Mouse (Mus musculus) spleen, postnatal 14 days (tissue): ENCODE data around the gene Anks1b.

ENCODE experiments used
- DNase-seq, 2 experiments: peaks; one replicate each; pipeline ENCODE4 v3.0.0; 2021 to 2022; ENCODE audit warnings: low spot score in 2 of 2

Gene Anks1b

DNA sequence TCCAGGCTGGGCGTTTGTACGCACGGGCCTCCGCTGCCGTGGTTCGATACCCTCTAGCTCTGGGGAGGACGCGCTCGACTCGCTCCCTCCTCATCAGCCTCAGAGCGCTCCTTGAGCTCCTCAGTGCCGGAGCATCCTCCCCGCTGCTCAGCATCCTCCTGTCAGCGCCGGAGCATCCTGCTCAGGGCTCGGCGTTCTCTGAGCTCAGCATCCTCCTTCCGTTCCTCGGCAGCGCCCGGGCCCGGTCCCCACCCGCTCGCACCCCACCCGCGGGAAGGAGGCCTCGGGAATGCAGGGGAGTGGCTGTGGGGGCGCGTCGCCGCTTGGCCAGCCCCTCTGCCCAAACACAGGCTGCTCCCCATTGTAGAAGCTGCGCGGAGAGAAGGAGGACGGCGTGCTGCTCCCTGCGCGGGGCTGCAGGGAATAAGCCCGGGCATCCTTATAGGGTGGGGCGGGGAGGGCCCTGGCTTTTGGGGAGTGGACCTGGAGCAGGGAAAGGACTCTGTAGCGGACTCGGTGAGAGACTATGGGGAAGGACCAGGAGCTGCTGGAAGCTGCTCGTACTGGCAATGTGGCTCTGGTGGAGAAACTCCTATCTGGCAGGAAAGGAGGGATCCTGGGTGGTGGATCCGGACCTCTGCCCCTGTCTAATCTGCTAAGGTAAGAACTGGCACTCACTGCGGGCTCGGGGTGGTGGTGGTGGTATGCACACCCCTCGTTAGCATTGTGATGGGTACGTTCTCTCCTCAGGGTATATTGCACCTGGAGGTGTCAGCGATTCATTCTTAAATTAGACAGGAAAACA is at the start of gene Anks1b:
TSS of gene Anks1b (plus strand) at position 364 of the 805 bp plus-strand sequence.
- no peak for DNase-seq

DNA sequence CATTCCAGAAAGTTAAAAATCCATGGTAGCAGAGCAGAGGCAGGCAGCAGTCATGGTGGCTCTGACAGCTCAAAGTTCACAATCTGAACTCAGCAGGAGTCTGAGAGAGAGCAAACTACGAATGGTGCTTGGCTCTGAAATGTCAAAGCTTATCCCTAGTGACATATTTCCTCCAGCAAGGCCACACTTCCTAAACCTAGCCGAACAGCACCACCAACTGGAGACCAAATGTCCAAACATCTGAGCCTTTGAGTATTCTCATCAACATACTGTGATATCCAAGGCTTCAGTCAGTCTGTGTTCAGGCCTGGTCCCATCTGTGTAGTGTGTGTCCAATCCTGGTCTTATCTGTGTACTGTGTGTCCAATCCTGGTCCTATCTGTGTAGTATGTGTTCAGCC is 49.4 kb upstream of the Anks1b start:
- no peak for DNase-seq

DNA sequence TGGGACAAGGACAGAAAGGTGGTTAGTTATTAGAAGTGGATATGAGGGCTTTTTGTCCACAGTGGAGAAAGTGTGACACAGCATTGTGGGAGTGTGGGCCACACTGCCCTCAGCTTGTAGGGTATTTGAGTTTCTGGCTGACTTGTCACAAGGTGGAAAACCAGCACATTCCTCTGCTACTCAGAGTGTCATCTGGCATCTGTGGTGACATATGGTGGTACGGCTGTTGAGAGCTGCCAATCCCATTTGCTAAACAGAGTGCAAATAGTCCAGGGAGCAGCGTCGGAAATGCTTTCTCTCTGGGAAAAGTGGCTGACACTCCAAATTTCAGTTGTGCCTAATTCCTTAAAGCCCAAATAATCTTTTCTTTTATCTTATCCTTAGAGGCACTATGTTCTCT is 46.4 kb upstream of the Anks1b start:
- DNase-seq: no peak

DNA sequence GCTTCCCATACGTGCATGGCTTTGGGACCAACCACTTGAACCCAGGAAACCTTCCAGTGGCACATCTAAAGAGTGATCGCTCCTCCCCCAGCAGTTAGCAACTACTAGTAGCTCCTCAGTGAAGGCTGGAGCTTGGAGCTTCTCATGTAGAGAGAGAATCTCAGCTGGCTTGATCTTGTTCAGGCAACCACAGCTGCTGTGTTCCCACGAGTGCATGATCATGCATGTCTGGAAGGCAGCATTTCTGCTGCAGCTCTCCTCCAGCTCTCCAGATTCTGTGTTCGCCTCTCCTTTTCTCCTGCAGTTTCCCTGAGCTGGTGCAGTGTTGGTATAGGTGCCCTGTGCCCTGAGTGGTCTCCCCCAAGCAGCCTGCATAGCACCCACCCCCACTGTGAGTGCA is 41.0 kb upstream of the Anks1b start:
- DNase-seq: no peak

DNA sequence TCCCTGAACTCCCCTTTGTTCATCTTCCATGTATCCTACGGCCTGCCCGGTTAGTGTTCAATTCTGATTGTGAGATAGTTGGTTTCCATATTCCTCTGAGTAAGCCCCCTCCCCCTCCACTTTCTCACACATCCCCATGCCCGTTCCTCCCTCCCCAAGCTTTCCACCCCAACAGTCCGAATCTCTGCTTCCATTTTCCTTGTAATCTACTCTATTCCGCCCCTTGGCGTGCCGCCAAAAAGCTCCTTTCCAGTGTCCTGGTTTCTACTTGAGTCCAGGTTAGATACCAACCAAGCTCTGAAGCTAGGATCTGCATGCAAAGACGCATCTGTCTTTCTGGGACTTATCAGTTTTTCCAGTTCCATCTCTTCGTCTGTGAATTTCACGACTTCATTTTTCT is 40.1 kb upstream of the Anks1b start:
- DNase-seq: no peak

DNA sequence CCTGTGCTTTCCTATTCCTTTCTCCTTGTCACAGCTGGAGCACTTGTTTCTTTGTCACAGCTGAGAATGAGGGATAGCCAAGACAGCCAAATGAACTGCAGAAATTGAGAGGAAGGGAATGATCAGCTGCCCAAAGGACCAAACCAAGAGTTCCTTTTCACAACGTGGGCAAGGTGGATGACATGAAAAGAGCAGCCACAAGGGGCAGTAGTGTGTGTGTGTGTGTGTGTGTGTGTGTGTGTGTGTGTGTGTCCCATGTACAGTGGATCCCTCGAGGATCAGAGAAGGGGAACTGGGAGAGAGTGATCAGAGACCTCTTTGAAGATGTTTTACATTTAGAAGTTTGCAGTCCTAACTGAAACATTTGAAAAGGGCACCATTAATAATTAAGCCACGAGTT is 35.8 kb upstream of the Anks1b start:
- no peak for DNase-seq

DNA sequence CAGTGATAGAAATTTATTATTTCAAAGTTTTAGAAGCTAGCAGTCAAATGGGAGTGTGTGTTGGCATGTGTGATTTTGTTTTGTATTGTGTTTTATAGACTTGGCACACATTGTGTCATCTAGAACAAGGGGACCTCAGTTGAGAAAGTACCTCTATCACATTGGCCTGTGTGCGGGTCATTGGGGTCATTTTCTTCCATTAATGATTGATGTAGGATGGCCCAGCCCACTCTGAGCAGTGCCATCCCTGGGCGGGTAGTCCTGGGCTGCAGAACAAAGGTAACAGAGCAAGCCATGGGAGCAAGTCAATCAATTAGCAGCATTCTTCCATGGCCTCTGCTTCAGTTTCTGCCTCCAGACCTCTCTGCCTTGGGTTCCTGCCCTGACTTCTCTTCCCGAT is 34.5 kb upstream of the Anks1b start:
- DNase-seq: no peak

DNA sequence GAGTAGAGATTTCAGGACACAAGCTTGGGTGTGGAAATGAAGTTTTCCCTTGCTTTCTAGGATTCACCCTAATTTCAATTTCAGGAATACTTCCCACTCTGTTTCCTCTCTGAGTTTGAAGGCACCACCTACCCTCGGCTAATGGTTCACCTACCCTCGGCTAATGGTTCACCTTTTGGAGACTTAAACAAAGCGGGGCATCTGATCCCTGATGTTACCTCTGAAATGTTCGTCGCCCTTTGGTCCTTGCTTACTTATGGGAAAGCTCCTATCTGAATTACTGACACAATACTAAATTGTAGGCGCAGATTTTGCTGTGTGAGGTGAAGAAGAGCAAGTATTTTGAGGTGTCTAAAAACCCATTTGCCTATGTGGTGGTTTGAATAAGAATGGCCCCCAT is 22.4 kb upstream of the Anks1b start:
- no peak for DNase-seq

DNA sequence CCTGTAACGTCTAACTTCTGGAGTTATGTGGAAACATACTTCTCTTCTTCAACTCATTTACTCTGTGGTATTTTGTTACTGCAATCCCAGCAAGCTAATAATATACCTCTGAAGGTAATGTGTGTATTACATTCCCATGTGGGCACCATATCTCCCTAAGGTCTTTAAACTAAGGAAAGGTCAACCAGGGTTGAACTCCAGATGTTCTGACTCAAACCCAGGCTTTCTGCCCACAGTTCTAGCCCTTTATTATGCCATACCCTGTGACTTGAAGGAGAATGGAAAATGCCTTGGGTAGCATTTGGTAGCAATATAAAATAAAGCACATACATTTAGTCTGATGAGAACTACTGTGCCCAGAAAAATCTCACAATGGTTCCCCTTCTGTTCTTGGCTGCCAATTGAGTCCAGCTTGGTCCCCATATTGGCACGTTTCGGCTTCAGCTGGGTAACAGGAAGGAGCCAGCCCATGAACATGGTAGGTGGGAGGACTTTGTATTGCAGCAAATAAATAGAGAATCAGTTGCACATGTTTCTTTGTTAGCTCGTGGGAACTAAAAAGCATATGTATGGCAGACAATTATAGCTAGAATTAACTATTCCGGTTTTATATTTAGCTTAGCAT is 17.9 kb upstream of the Anks1b start:
- DNase-seq: no peak

DNA sequence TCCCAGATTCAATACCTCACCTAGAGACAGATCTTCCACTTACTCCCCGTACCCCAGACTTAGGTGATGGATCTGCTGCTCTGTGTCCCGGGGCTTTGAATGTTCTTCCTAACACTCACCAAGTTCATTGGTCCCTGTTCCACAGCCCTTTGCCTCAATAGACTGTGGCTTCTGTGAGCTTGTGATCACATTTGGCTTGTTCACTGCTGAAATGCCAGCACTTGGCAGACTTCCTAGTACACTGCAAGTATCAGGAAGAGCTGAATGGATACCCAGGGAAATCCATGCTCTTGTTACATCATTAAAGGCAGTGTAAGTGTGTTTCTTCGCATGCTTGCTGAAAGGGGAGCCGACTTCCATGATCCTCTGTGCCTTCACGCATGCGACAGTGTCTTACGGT is 17.0 kb upstream of the Anks1b start:
- no peak for DNase-seq

DNA sequence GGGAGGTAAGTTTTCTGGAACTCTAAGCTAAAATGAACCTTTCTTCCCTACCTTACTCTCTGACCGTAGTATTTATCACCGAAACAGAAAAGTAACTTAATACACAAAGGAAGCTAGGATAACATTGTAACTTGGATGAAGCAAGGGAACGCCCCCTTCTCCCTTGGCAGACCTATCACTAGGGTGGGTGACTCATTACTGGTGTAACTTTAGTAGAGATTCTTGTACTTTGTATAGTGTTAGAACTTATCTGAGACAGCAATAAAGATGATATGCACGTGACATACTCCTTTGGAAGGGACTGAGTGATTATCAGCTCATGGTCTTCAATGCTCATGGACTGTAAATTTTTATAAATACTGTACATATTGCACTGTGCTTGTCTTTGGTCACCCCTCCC is 5.1 kb upstream of the Anks1b start:
- no peak for DNase-seq

DNA sequence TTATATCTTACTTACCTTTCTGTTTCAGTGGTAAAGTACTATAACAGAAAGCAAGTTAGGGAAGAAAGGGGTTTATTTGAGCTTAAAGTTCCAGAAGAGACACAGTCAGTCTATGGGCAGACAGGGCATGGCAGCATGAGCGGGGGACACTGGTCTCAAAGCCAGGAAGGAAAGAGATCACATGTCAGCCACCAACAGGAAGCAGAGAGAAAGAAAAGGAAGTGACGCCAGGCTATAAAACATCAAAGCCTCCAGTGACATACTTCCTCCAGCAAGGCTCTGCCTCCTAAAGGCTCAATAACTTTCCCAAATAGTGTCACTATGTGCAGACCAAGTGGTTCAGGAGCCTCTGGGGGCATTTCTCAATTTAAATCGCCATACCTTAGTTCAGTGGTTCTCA is 4.5 kb upstream of the Anks1b start:
- no peak for DNase-seq

DNA sequence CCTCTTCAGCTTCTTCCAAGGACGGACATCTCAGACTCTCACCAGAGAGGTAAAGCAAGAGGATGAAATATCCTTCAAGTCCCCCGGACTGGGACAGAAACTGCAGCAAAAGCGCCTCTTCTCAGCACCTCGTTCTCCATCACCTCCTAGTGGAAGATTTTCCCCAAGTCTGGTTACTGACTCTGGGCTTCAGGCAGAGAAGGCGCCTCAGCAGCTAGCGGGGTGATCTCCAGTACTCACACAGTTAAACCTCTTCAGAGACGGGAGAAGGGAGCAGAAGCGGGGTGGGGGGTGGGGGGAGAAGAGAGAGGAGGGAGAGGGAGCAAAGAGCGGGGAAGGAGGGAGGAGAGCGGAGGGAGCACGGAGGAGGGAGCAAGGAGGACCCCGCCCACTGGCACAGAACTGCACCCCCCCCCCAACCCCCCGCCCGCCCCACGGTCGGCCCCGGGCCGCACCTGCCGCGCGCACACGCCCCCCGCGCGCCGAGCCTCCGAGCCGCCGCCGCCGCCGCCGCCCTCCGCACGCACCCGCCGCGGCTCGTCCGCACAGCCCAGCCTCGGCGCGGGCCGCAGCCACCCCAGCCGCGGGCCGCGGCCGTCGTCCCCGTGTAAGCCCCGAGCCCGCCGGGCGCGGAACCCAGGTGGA is 686 bp upstream of the Anks1b start:
- DNase-seq: no peak

DNA sequence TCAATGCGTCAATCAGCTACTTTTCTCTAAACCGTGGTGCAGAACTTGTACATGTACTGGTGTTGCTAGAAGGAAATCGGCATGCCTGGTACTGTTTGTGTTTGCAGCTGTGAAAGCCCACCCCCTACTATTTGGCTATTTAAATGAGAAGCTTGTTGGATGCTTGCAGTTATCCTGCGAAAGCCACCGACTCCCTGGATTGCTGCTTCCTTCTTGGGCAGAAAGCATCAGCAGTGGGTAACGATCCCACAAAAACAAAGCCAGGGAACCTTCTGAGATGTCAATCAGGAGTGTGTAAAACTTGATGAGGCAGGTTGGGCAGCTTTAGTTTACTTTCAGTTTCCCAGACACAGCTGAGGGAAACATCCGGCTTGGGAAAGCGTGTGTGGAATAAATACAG is 727 bp downstream of the Anks1b start:
- no peak for DNase-seq

DNA sequence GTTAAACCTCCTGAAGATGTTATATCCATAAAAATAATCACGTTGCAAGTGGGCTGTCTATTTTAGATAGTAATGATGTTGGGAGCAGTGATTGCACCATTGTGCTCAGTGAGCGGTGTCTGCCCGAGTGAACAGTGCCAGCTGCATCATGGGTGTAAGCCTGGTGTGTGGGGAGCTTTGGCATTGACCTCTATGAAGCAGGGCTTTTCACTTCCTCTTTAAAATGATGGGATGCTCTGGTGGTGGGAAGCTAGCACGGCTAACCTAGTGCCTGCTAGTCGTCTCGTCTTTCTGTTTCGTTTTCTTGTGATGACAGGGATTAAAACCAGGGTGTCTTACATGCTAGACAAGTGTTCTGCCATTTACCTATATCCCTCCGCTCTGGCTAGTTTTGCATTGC is 10.3 kb downstream of the Anks1b start:
- DNase-seq: no peak

DNA sequence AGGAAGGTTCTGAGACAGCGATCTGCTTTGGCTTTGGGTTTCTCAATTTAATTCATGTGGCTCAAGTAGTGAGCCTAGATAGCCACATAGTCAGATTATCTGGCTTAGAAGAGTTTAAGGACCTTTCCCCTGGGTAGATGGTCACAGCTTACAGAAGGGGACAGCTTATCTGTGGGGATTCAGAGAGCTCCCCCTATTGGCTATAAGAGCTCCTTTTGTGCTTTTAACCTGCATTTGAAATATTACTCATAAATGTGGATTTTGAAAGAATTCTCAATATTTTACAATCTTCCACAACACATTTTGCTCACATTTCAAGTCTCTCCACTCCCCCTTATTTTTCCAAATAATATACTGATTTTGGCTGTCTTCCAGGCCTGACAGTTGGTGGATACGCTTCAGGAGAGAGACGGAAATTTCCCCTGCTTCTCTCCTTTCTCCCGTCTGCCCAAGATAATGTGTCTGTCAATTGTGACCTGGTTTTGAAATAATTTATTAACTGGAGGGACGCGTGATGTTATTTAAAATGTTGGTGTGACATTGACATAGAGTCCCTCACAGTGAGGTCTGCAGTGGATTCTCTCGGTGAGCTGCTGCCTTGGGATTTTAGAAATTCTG is 29.5 kb downstream of the Anks1b start:
- DNase-seq: no peak

DNA sequence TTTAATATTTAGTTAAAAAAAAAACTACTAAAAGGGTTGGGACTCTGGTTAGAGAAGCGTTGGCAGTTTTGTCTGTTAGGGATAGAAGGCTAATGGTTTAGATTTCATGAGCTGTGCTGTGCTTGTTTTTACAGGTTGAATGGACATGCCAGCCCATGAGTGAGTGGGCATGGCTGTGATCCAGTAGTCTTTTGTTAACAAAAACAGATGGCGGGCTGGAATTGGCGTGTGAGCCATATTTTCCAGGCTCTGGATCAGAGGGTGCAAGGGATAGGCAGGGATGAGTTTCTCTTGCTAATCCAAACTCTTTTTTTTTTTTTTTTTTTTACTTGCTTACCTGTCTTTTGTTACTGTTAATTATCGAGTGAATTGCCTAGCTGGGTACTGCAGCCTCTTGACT is 38.6 kb downstream of the Anks1b start:
- DNase-seq: no peak

DNA sequence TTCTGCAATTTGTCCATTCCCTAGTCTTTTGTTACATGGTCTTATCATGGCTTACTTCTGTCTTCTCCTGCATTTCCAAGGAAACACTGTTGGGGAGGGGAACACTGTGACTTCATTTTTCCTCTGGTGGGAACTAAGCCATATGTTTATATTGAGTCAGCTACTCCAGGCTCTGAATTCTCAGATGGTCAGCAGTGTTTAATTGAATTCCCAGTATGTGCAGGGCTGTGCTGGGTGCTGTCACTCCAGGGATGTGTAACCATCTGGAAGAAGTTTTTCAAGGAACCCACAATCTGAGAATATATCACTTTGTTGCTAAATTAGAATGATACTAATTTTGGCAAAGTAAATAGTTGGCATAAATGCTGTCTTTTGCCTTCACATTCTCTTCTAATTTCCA is 39.9 kb downstream of the Anks1b start:
- DNase-seq: no peak

DNA sequence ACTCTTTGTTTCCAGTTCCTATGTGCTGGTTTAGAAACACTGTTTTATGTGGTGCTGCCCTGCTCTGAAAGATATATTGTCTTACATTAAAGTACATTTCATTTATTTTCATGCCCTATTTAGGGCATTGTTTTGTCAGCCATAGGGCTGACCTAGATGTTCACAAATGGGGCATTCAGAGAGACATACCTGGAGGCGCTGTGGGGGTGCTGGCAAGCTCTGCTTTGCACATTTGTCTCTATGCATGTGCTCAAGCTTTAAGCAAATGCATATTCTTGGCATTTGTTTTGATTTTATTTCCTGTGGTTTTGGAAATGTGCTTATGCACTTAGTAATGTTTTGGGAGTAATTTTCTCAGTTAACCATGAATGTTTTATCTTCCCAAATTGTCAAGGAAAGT is 43.8 kb downstream of the Anks1b start:
- DNase-seq: no peak

DNA sequence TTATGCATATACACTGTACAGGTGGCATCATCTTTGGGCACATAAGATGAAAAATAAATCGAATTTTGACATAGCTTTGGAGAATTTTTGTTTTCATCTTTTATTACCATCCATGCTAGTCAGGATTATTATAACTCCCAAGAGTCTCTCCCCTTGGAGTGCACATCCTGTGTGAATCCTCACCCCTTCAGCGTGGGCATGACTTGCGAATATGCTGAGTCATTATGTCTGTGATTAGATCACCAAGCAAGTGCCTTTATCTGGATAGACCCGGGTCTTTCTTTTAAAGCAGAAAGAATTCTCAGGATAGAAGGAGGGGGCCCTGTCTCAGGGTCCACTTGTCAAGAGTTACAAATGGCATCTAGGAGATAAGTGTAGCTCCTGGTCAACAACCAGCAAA is 48.7 kb downstream of the Anks1b start:
- DNase-seq: no peak

DNA sequence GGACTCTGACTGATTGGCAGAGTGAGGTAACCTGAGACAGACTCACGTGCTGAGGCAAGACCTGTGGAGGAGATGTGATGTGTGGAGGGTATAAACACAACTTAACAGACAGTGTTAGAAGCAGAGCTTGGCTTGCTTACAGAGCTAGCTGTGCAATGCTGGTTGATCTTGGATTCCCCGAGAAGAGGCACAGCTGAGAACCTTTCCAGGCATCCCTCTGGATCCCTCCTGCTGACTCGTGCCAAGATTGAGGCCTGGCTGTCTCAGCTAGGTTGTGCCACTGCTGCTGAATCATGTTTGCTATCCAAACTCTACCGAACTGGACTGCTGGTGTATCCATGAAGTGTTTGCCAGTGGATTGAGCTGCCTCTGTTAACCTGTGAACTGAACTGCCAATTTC is 68.9 kb downstream of the Anks1b start:
- no peak for DNase-seq

DNA sequence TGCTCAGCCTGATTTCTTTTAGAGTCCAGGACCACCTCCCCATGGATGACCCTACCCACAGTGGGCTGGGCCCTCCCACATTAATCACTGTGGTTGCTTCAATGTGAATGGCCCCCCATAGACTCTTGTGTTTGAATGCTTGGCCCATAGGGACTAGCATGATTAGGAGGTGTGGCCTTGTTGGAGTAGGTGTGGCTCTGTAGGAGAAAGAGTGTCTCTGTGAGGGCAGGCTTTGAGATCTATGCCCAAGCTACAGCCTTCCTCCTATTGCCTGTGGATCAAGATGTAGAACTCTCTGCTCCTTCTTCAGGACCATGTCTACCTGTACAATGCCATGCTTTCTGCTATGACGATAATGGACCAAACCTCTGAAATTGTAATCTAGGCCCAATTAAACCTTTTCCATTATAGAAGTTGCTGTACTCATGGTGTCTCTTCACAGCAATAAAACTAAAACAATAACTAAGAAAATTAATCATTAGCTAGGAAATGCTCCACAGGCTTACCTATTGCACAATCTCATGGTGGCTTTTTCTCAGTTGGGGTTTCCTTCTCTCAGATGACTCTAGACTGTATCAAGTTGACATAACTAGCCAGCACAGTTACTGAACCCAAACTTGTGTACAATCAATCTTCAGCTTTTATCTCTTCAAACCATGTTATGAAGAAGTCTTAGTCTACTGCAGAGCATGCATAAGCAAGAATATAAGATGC is 73.5 kb downstream of the Anks1b start:
- no peak for DNase-seq
